Mouse (Mus musculus): ENCODE measurements around the gene Gng10. TPM values are rescaled to one million over a fixed set of nuclear protein-coding genes. Genes with fewer than 3 reads are reported as not detected.

Gene Gng10
- total and polyA plus RNA-seq, 3 experiments: 55.6 to 189 (median 78.6) TPM

DNA sequence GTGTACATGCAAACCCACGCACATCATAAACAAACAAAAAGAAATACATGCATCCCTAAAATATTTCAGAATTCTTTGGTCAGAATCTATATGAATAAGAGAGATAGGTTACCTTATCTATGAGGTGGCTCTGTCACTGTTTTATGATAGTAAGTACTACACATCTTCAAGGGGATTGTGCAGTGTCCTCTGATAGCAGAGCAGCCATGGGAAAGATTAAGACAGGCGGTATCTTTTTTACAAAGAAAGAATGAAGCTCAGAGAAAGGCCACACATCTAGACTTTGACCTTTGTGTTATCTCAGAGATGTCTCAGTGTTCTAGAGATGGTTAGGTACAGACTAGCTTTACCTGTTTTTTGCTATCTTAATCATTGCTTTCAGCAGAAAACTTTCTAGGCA is 18.0 kb upstream of the Gng10 start:
- Histone ChIP-seq H3K36me3 (replicated peaks in 1 of 2; ENCODE audit: control insufficient read depth in 1 of 2, insufficient read depth in 1 of 2, low read length in 1 of 2) (peaks cover 17 to 60% of the 10 kb centered on the region in 2 experiments), H3K27me3 (replicated peaks) (no peaks in the 10 kb centered on the region), H3K79me2 (replicated peaks; ENCODE audit: control insufficient read depth, extremely low read depth, insufficient read depth, poor library complexity, severe bottlenecking) (no peaks in the 10 kb centered on the region; the same call in 1 of the 2 replicates), H3K4me3 (replicated peaks in 1 of 3; ENCODE audit: low read depth in 2 of 3, low read length in 2 of 3, poor library complexity in 1 of 3) (no peak overlapping the region), H3K9me3 (replicated peaks; ENCODE audit: low read length) (no peaks in the 10 kb centered on the region), H3K4me2 (ENCODE audit: insufficient read depth, low read depth, poor library complexity, severe bottlenecking) (no peak overlapping the region), H3K4me1 (ENCODE audit: control insufficient read depth in 1 of 2, insufficient read depth in 2 of 2) (no peaks in the 10 kb centered on the region), H3K9ac (ENCODE audit: insufficient read depth, low read depth) (no peak overlapping the region), H3K27ac (ENCODE audit: insufficient read depth, low read depth) (no peak overlapping the region)
- dilution Hi-C loops (cut with MboI; ENCODE audit: extremely low pct_ligation_motif_present, extremely low pct_unique_long_range_greater_than_20kb, low sequenced_read_pairs) (no loop called here), in situ Hi-C loops (cut with MboI; ENCODE audit: low pct_ligation_motif_present, low pct_unique_long_range_greater_than_20kb, low sequenced_read_pairs) (no loop called here)
- TF ChIP-seq MYC (IDR thresholded peaks at IDR 0.05; ENCODE audit: low read depth, low read length): no peak
- TF ChIP-seq IRF4 (IDR thresholded peaks at IDR 0.05; ENCODE audit: low read depth, low read length): no peak
- TF ChIP-seq RCOR1 (conservative IDR thresholded peaks at IDR 0.05; ENCODE audit: low read depth, low read length): no peak
- TF ChIP-seq TBP (conservative IDR thresholded peaks at IDR 0.05; ENCODE audit: low read depth, low read length): no peak
- TF ChIP-seq ZC3H11A (IDR thresholded peaks at IDR 0.05; ENCODE audit: low read depth, low read length): no peak
- TF ChIP-seq USF2 (conservative IDR thresholded peaks at IDR 0.05; ENCODE audit: low read depth, low read length): no peak
- no peak for DNase-seq (ENCODE audit: extremely low read depth)

DNA sequence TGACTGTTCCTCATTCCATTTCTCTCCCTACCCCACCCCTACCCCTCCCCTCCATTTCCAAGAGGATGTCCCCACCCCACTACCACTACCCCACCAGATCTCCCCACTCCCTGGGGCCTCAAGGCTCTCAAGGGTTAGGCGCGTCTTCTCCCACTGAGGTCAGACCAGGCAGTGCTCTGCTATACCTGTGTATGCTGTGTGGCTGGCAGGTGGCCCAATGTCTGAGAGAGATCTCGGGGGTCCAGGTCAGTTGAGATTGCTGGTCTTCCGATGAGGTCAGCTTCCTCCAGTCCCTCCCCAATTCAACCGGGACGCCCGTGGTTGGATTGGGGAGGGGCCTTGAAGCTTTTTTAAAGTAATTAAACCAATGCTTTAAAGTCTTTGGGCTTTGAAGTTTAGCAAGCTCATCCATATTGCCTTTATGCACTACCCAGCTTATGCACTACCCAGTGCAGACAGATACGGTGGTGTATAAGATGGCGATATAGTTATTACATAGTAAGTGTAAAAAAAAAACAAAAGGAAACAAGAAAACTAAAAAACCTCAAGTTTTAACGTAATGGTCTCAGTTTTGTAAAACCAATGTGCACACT is 467 bp upstream of the Gng10 start:
- Histone ChIP-seq H3K4me1 (ENCODE audit: control insufficient read depth in 1 of 2, insufficient read depth in 2 of 2) (peaks cover 0 to 21% of the 10 kb centered on the region in 2 experiments; a peak in 2 of 4 replicates), H3K27me3 (replicated peaks) (no peaks in the 10 kb centered on the region), H3K79me2 (replicated peaks; ENCODE audit: control insufficient read depth, extremely low read depth, insufficient read depth, poor library complexity, severe bottlenecking) (no peaks in the 10 kb centered on the region), H3K9me3 (replicated peaks; ENCODE audit: low read length) (peaks cover 4% of the 10 kb centered on the region), H3K4me3 (replicated peaks in 1 of 3; ENCODE audit: low read depth in 2 of 3, low read length in 2 of 3, poor library complexity in 1 of 3) (peak overlapping the region; percentile 23 to 93 (median 79)), H3K36me3 (replicated peaks in 1 of 2; ENCODE audit: control insufficient read depth in 1 of 2, insufficient read depth in 1 of 2, low read length in 1 of 2) (peaks cover 0 to 17% of the 10 kb centered on the region in 2 experiments), H3K27ac (ENCODE audit: insufficient read depth, low read depth) (no peak overlapping the region), H3K4me2 (ENCODE audit: insufficient read depth, low read depth, poor library complexity, severe bottlenecking) (0 out of 2 replicates have a peak overlapping the region, but pooled peaks have one; percentile 1), H3K9ac (ENCODE audit: insufficient read depth, low read depth) (peak overlapping the region; percentile 93)
- dilution Hi-C loops (cut with MboI; ENCODE audit: extremely low pct_ligation_motif_present, extremely low pct_unique_long_range_greater_than_20kb, low sequenced_read_pairs): no loop called here
- DNase-seq (ENCODE audit: extremely low read depth): no peak
- in situ Hi-C loops (cut with MboI; ENCODE audit: low pct_ligation_motif_present, low pct_unique_long_range_greater_than_20kb, low sequenced_read_pairs): no loop called here
- no peak for TF ChIP-seq ZMIZ1 (IDR thresholded peaks at IDR 0.05; ENCODE audit: low read depth, low read length)

DNA sequence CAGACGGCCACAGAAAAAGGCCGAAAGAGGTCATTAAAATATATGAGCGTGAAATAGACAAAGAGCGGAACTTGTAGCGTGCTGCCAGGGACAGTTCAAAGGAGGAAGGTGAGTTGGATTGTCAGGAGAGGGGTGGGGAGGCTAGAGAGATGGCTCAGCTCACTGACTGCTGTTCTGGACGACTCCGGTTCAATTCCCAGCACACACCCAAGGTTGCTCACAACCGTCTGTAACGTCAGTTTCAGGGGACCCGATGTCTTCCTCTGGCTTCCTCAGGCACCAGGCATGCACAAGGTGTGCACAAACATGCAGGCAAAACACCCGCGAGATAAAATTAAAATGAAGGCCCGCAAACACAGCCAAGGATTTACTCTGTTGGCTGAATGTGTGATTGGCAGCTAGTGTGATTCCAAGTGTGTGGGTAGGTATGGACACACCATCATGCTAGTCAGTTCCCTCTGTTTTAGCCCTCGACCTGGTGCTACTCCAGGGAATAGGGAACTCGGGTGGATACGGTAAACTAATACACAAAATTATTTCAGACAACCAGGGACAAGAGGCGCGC is 980 bp downstream of the Gng10 start:
- Histone ChIP-seq H3K4me1 (ENCODE audit: control insufficient read depth in 1 of 2, insufficient read depth in 2 of 2) (peaks cover 0 to 36% of the 10 kb centered on the region in 2 experiments; a peak in 2 of 4 replicates), H3K79me2 (replicated peaks; ENCODE audit: control insufficient read depth, extremely low read depth, insufficient read depth, poor library complexity, severe bottlenecking) (no peaks in the 10 kb centered on the region), H3K9me3 (replicated peaks; ENCODE audit: low read length) (peaks cover 4% of the 10 kb centered on the region), H3K36me3 (replicated peaks in 1 of 2; ENCODE audit: control insufficient read depth in 1 of 2, insufficient read depth in 1 of 2, low read length in 1 of 2) (peaks cover 5 to 31% of the 10 kb centered on the region in 2 experiments), H3K27me3 (replicated peaks) (no peaks in the 10 kb centered on the region), H3K4me2 (ENCODE audit: insufficient read depth, low read depth, poor library complexity, severe bottlenecking) (peak overlapping the region; percentile 86), H3K4me3 (replicated peaks in 1 of 3; ENCODE audit: low read depth in 2 of 3, low read length in 2 of 3, poor library complexity in 1 of 3) (peak overlapping the region; percentile 79 to 93 (median 85)), H3K27ac (ENCODE audit: insufficient read depth, low read depth) (no peak overlapping the region), H3K9ac (ENCODE audit: insufficient read depth, low read depth) (peak overlapping the region; percentile 93)
- no peak for TF ChIP-seq IRF4 (IDR thresholded peaks at IDR 0.05; ENCODE audit: low read depth, low read length)
- no peak for TF ChIP-seq MYC (IDR thresholded peaks at IDR 0.05; ENCODE audit: low read depth, low read length)
- 0 out of 2 replicates have a peak, but pooled peaks have one; percentile 32 for TF ChIP-seq TBP (conservative IDR thresholded peaks at IDR 0.05; ENCODE audit: low read depth, low read length)
- no peak for TF ChIP-seq JUN (IDR thresholded peaks at IDR 0.05; ENCODE audit: insufficient read depth, low read depth, low read length)
- peak; percentile 34 for DNase-seq (ENCODE audit: extremely low read depth)
- in situ Hi-C loops (cut with MboI; ENCODE audit: low pct_ligation_motif_present, low pct_unique_long_range_greater_than_20kb, low sequenced_read_pairs) (no loop called here), dilution Hi-C loops (cut with MboI; ENCODE audit: extremely low pct_ligation_motif_present, extremely low pct_unique_long_range_greater_than_20kb, low sequenced_read_pairs) (no loop called here)
